ENCODE assay signal across 8 mouse cellular contexts in the genomic region with DNA sequence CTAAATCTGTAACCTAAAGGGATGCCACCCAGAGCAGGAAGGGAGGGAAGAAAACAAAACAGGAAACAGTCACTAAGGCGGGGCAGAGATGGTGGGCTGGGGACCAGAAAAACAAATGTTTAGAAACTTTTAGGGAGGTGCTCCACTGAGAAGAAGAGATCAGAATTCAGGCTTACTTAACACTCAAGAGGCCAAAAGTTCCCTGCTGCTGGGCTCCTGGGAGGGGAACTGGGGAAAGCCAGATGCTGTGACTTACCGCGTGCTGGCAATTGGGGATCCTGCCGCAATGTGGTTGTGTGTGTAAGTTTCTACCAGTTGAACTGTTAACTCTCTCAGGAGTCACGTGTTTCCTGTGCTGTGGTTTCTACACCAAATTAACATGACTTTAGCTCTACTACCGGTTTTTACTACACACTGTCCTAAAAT. TPM values are rescaled to one million over a fixed set of nuclear protein-coding genes. Genes with fewer than 3 reads are reported as not detected.
DNase-seq lines count a peak whose midpoint lies in the region; ATAC-seq and TF ChIP-seq lines count a peak whose summit lies in the region.

A gene (minus strand): TSS at position 285 of the 426 bp plus-strand sequence.

- ATAC-seq in limb, embryonic 14.5 days (ENCODE audit: low FRiP score, low read depth), result no peak

- no peaks in the 10 kb centered on the region for H3K9me3 ChIP-seq in heart, embryonic 10.5 days
- no peaks in the 10 kb centered on the region for H3K9me3 ChIP-seq in limb, embryonic 14.5 days (ENCODE audit: control insufficient read depth, low read length)

- H3K36me3 ChIP-seq in heart, embryonic 10.5 days, result no peaks in the 10 kb centered on the region
- no peaks in the 10 kb centered on the region for H3K36me3 ChIP-seq in limb, embryonic 14.5 days (ENCODE audit: control insufficient read depth, insufficient read depth, low read length)

- peak within 1 kb of the TSS; percentile 39; the same call in 1 of the 2 replicates for H3K27ac ChIP-seq in heart, embryonic 10.5 days
- H3K27ac ChIP-seq in limb, embryonic 14.5 days (replicated peaks; ENCODE audit: low read depth, low read length), result no peak within 1 kb of the TSS

- 63% methylated on average over 6 of the region's 6 CpGs for WGBS in heart, embryonic 10.5 days
- WGBS in limb, embryonic 14.5 days, result 71% methylated on average over 6 of the region's 6 CpGs

- no peaks in the 10 kb centered on the region for H3K27me3 ChIP-seq in heart, embryonic 10.5 days (ENCODE audit: insufficient read depth, poor library complexity, severe bottlenecking)
- H3K27me3 ChIP-seq in limb, embryonic 14.5 days (ENCODE audit: control insufficient read depth, insufficient read depth, low read length), result no peaks in the 10 kb centered on the region

- TF ChIP-seq POLR2A in limb, embryonic 14.5 days (IDR thresholded peaks at IDR 0.05; ENCODE audit: borderline replicate concordance, extremely low read depth, insufficient read depth, insufficient read length), result no peak

- H3K9ac ChIP-seq in limb, embryonic 14.5 days (ENCODE audit: low read depth, low read length, severe bottlenecking), result no peak within 1 kb of the TSS

- H3K4me1 ChIP-seq in heart, embryonic 10.5 days, result 0 out of 2 replicates have a peak, but pooled peaks cover 11% of the 10 kb centered on the region
- peaks cover 8% of the 10 kb centered on the region; the same call in 1 of the 2 replicates for H3K4me1 ChIP-seq in limb, embryonic 14.5 days (ENCODE audit: control insufficient read depth, insufficient read depth, low read length)

- H3K4me3 ChIP-seq in heart, embryonic 10.5 days, result no peak within 1 kb of the TSS
- H3K4me3 ChIP-seq in limb, embryonic 14.5 days (replicated peaks; ENCODE audit: low read length), result no peak within 1 kb of the TSS

- no peak within 1 kb of the TSS for H3K4me2 ChIP-seq in limb, embryonic 14.5 days (replicated peaks; ENCODE audit: low read depth, low read length, severe bottlenecking)

- peak; percentile 86 for DNase-seq in CD4-positive, CD25-positive, alpha-beta regulatory T cell, adult 2 months (ENCODE audit: low read depth, low spot score)
- peak; percentile 6 for DNase-seq in adipocyte (ENCODE audit: low spot score)
- DNase-seq in heart, embryonic 10.5 days (ENCODE audit: low spot score), result no peak
- no peak for DNase-seq in limb, embryonic 14.5 days (ENCODE audit: low spot score)
- peak; percentile 78 to 81 for DNase-seq in natural killer cell, adult 2 months (ENCODE audit: low spot score in 2 of 2)
- DNase-seq in yolk sac, embryonic 10.5 days (ENCODE audit: low spot score), result no peak
- no peak for DNase-seq in layer of hippocampus, adult 8-10 months (ENCODE audit: low spot score in 2 of 2)
- DNase-seq in urinary bladder, postnatal 10 days (ENCODE audit: low spot score), result no peak

RNA-seq across cellular contexts. Expression of the gene that starts here (rescaled TPM):
- polyA plus RNA-seq in heart, embryonic 10.5 days (2016; fragmentation: Nextera tagmentation; extraction: Ambion mirVana), result 58.8 and 69.1 TPM in 2 replicates
- polyA plus RNA-seq in limb, embryonic 14.5 days (2012; rRNA removed), result 32.8 and 34.5 TPM in 2 replicates
- 42.9 and 46.4 TPM in 2 replicates for polyA plus RNA-seq in limb, embryonic 14.5 days (2014; fragmentation: Nextera tagmentation; extraction: Ambion mirVana)
- total RNA-seq in layer of hippocampus, adult 8-10 months (2022), result 1 to 10 TPM; 1.7 to 3.4 (median 2.4) TPM

Comparison
In these comparisons a context has a peak if more than half of its experiments do, and no peak if none do; other contexts are left out.
1. DNase-seq: peak in CD4-positive, CD25-positive, alpha-beta regulatory T cell, adult 2 months (single experiment), adipocyte (single experiment) and natural killer cell, adult 2 months (2 of 2); none in heart, embryonic 10.5 days (single experiment), limb, embryonic 14.5 days (single experiment), yolk sac, embryonic 10.5 days (single experiment), layer of hippocampus, adult 8-10 months (0 of 2) and urinary bladder, postnatal 10 days (single experiment).